2 mouse cellular contexts compared by ENCODE assay signal in the genomic region with DNA sequence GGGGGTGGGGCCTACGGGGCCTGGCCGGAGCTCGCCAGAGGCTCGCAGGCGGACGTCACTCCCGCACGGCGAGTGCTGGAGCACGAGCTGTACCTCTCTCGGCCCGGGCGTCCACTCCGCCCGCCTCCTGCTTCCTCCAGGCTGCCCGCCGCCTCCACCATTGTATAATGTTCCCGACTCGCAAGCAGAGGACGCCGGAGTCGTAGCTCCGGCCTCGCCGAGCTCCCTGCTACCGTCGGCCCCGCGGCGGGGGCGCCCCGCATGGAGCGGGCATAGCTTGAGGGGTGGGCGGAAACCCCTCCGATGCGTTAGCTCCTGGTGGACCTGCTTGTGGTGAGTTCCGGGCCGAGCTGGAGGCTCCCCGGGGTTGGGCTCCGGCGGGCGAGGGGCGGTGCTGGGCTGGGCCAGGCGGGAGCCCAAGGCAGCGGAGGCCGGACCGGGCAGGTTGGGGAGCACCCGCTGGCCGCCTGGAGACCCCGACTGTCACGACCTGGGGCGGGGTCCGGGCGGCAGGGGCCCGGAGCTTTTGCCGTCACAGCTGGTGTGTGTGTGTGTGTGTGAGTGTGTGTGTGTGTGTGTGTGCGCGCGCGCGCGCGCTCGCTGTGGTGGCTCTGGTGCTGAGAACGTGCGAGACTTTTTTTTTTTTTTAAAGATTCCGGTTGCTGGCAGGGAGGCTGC.
TF ChIP-seq lines count a peak whose summit lies in the region.

No protein-coding gene starts in this region.

TF ChIP-seq in C2C12, 6 proteins besides CTCF, POLR2A, EP300 and RAD21 (continued from another document):
- TF ChIP-seq MYOD1 (IDR thresholded peaks at IDR 0.05; ENCODE audit: control insufficient read depth, insufficient read length, low read depth) (no peak), FOSL1 (IDR thresholded peaks at IDR 0.05; ENCODE audit: insufficient read depth, low read length, poor library complexity, severe bottlenecking) (no peak), MAX (IDR thresholded peaks at IDR 0.05) (peak; percentile 55), CEBPB (IDR thresholded peaks at IDR 0.05; ENCODE audit: low read depth) (no peak)

TF ChIP-seq in MEL, 35 proteins besides CTCF, POLR2A, EP300 and RAD21 (continued from another document):
- no peak for TF ChIP-seq MYB (IDR thresholded peaks at IDR 0.05; ENCODE audit: low read depth, low read length)
- TF ChIP-seq TAL1 (IDR thresholded peaks at IDR 0.05; ENCODE audit: low read length), result no peak
- peak; percentile 43; the same call in 1 of the 2 replicates for TF ChIP-seq POLR2AphosphoS2 (IDR thresholded peaks at IDR 0.05; ENCODE audit: low read length)
- TF ChIP-seq MEF2A (IDR thresholded peaks at IDR 0.05; ENCODE audit: extremely low read depth, insufficient replicate concordance, low read depth, low read length, poor library complexity, severe bottlenecking), result no peak
- TF ChIP-seq ETS1 (IDR thresholded peaks at IDR 0.05; ENCODE audit: low read depth, low read length), result peak; percentile 45
- no peak for TF ChIP-seq USF1 (IDR thresholded peaks at IDR 0.05; ENCODE audit: low read depth, low read length)
- TF ChIP-seq KAT2A (conservative IDR thresholded peaks at IDR 0.05; ENCODE audit: low read depth, low read length), result no peak
- no peak for TF ChIP-seq GATA1 (IDR thresholded peaks at IDR 0.05; ENCODE audit: low read depth, low read length)
- no peak; the same call in 1 of the 2 replicates for TF ChIP-seq ELF1 (IDR thresholded peaks at IDR 0.05; ENCODE audit: low read depth, low read length)
- 0 out of 2 replicates have a peak, but pooled peaks have one; percentile 60 for TF ChIP-seq CHD1 (IDR thresholded peaks at IDR 0.05; ENCODE audit: low read depth, low read length)
- TF ChIP-seq ZMIZ1 (IDR thresholded peaks at IDR 0.05; ENCODE audit: low read depth, low read length), result peak; percentile 92
- 0 out of 2 replicates have a peak, but pooled peaks have one; percentile 67 for TF ChIP-seq UBTF (IDR thresholded peaks at IDR 0.05; ENCODE audit: borderline replicate concordance, insufficient read depth, low read depth, low read length)
- peak; percentile 24; the same call in 1 of the 2 replicates for TF ChIP-seq TCF12 (IDR thresholded peaks at IDR 0.05; ENCODE audit: low read depth, low read length)
- no peak; the same call in 1 of the 2 replicates for TF ChIP-seq ZKSCAN1 (IDR thresholded peaks at IDR 0.05; ENCODE audit: low read depth, low read length)
- TF ChIP-seq SIN3A (IDR thresholded peaks at IDR 0.05; ENCODE audit: low read length), result peak; percentile 91; the same call in 1 of the 2 replicates
- TF ChIP-seq RCOR1 (IDR thresholded peaks at IDR 0.05; ENCODE audit: low read depth, low read length), result no peak
- peak; percentile 85 for TF ChIP-seq MXI1 (IDR thresholded peaks at IDR 0.05; ENCODE audit: low read depth, low read length)
- no peak for TF ChIP-seq MAFK (IDR thresholded peaks at IDR 0.05; ENCODE audit: borderline replicate concordance, low read depth, low read length)
- TF ChIP-seq NELFE (IDR thresholded peaks at IDR 0.05; ENCODE audit: low read depth, low read length), result peak; percentile 85
- no peak for TF ChIP-seq GABPA (IDR thresholded peaks at IDR 0.05; ENCODE audit: low read depth, low read length)
- peak; percentile 51 for TF ChIP-seq MAX (IDR thresholded peaks at IDR 0.05; ENCODE audit: low read length)
- TF ChIP-seq NRF1 (IDR thresholded peaks at IDR 0.05; ENCODE audit: insufficient read depth, low read depth, low read length, poor library complexity, severe bottlenecking), result peak; percentile 52; the same call in 1 of the 2 replicates
- TF ChIP-seq MAZ (IDR thresholded peaks at IDR 0.05; ENCODE audit: low read depth, low read length), result peak; percentile 11; the same call in 1 of the 2 replicates
- TF ChIP-seq CHD2 (IDR thresholded peaks at IDR 0.05; ENCODE audit: low read length), result no peak
- TF ChIP-seq TBP (IDR thresholded peaks at IDR 0.05; ENCODE audit: low read depth, low read length), result no peak; the same call in 1 of the 2 replicates
- no peak for TF ChIP-seq JUND (IDR thresholded peaks at IDR 0.05; ENCODE audit: low read depth, low read length)
- TF ChIP-seq SMC3 (IDR thresholded peaks at IDR 0.05; ENCODE audit: low read depth, low read length), result no peak
- peak; percentile 76 for TF ChIP-seq MYC (IDR thresholded peaks at IDR 0.05; ENCODE audit: low read depth, low read length)
- no peak for TF ChIP-seq USF2 (IDR thresholded peaks at IDR 0.05; ENCODE audit: borderline replicate concordance in 1 of 2, insufficient read depth in 1 of 2, low read depth in 1 of 2, low read length in 2 of 2)
- TF ChIP-seq E2F4 (IDR thresholded peaks at IDR 0.05; ENCODE audit: borderline replicate concordance, low read depth, low read length), result no peak
- TF ChIP-seq ZC3H11A (IDR thresholded peaks at IDR 0.05; ENCODE audit: low read depth, low read length), result 0 out of 2 replicates have a peak, but pooled peaks have one; percentile 9
- TF ChIP-seq HCFC1 (IDR thresholded peaks at IDR 0.05; ENCODE audit: low read depth, low read length), result no peak; the same call in 1 of the 2 replicates
- peak; percentile 97 for TF ChIP-seq ZNF384 (IDR thresholded peaks at IDR 0.05; ENCODE audit: low read depth, low read length)
- no peak for TF ChIP-seq POLR2AphosphoS5 (IDR thresholded peaks at IDR 0.05; ENCODE audit: borderline replicate concordance, low read depth, low read length)
